Mouse (Mus musculus): Measurements from ENCODE around the gene Gm4131. TPM values are rescaled to one million over a fixed set of nuclear protein-coding genes. Genes with fewer than 3 reads are reported as not detected.

Gm4131 gene
- total and polyA plus RNA-seq, 2 experiments from 2014 or later, result not detected

DNA sequence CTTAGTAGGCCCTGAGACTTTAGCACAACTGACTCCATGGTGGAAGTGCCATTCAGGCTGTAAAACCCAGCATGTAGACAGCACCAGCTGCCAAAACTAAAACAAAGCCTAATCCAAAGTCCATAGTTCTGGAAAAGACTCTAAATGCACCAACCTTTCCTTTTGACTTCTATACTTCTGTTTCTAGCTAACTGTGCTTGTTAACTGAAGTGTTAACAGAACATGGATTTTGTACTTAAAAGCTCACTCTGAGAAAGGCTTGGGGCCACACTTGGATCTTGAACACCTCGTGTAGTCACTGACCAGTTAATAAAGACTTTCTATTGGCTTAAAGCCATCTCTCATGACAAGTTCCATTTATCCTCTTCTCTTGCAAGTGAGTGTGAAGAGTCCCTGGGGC is 123.8 kb downstream of the Gm4131 start:
- Histone ChIP-seq H3K4me2 (ENCODE audit: low read depth, low read length) (no peak overlapping the region), H3K36me3 (replicated peaks; ENCODE audit: control insufficient read depth, insufficient read depth, low read length) (no peaks in the 10 kb centered on the region), H3K27ac (ENCODE audit: low read depth) (no peak overlapping the region), H3K4me1 (ENCODE audit: control insufficient read depth, insufficient read depth) (no peaks in the 10 kb centered on the region), H3K27me3 (ENCODE audit: control insufficient read depth, insufficient read depth, low read length) (no peaks in the 10 kb centered on the region), H3K4me3 (ENCODE audit: low read depth, low read length) (no peak overlapping the region), H3K9me3 (replicated peaks; ENCODE audit: control insufficient read depth, low read length) (no peaks in the 10 kb centered on the region), H3K9ac (replicated peaks; ENCODE audit: low read depth, low read length) (no peak overlapping the region)
- WGBS, result 55% methylated on average over 1 of the region's 1 CpGs
- ATAC-seq (ENCODE audit: insufficient read depth, low read depth) (no peak), DNase-seq (ENCODE audit: low spot score) (no peak)
- TF ChIP-seq CTCF (IDR thresholded peaks at IDR 0.05; ENCODE audit: low read depth) (no peak), EP300 (IDR thresholded peaks at IDR 0.05; ENCODE audit: low read depth) (no peak)

DNA sequence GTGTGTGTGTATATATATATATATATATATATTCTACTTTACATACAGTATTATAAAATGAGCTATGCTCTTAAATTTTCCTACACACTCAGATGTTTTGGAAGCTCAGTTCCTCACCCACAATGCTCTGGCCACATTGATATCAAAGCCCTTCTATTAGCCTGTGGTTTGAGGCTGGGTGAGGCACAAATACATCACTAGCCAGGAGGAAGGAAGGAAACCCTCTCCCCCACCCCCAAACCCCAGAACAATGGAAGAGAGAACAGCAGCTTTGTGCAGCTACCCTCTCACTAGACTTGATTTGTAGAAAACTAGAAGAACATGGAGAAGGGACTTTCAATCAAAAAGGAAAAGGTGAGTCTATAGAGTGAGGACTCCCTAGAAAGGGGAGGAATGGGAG is 126.7 kb downstream of the Gm4131 start:
- Histone ChIP-seq H3K4me1 (ENCODE audit: control insufficient read depth, insufficient read depth) (no peaks in the 10 kb centered on the region), H3K9me3 (replicated peaks; ENCODE audit: control insufficient read depth, low read length) (no peaks in the 10 kb centered on the region), H3K9ac (replicated peaks; ENCODE audit: low read depth, low read length) (no peak overlapping the region), H3K4me3 (ENCODE audit: low read depth, low read length) (no peak overlapping the region), H3K36me3 (replicated peaks; ENCODE audit: control insufficient read depth, insufficient read depth, low read length) (no peaks in the 10 kb centered on the region), H3K27me3 (ENCODE audit: control insufficient read depth, insufficient read depth, low read length) (no peaks in the 10 kb centered on the region), H3K27ac (ENCODE audit: low read depth) (peak overlapping the region; percentile 48; the same call in 1 of the 2 replicates), H3K4me2 (ENCODE audit: low read depth, low read length) (no peak overlapping the region)
- ATAC-seq (ENCODE audit: insufficient read depth, low read depth), result no peak
- TF ChIP-seq EP300 (IDR thresholded peaks at IDR 0.05; ENCODE audit: low read depth) (no peak), CTCF (IDR thresholded peaks at IDR 0.05; ENCODE audit: low read depth) (no peak)
- no peak for DNase-seq (ENCODE audit: low spot score)

DNA sequence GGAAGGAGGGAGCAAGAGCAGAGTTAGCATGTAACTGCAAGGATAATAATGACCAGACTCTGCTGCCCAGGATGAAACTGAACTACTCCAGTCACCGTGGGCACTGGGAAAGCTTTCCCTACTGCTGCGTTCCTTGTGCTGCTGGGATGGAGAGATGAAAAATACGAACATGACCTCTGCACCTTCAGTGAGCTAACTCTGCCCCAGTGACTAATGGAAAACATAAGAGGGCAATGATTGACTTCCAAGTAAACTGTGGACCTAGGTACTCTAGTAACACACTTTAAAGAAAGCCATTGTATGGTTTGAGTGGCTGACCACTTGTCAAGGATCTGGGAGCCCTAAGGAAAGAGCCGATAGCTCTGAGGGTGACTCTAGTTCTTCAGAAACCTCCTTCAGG is 128.5 kb downstream of the Gm4131 start:
- no peak for ATAC-seq (ENCODE audit: insufficient read depth, low read depth)
- Histone ChIP-seq H3K9ac (replicated peaks; ENCODE audit: low read depth, low read length) (no peak overlapping the region), H3K9me3 (replicated peaks; ENCODE audit: control insufficient read depth, low read length) (no peaks in the 10 kb centered on the region), H3K27me3 (ENCODE audit: control insufficient read depth, insufficient read depth, low read length) (no peaks in the 10 kb centered on the region), H3K36me3 (replicated peaks; ENCODE audit: control insufficient read depth, insufficient read depth, low read length) (no peaks in the 10 kb centered on the region), H3K4me2 (ENCODE audit: low read depth, low read length) (no peak overlapping the region), H3K27ac (ENCODE audit: low read depth) (no peak overlapping the region), H3K4me3 (ENCODE audit: low read depth, low read length) (no peak overlapping the region), H3K4me1 (ENCODE audit: control insufficient read depth, insufficient read depth) (no peaks in the 10 kb centered on the region)
- TF ChIP-seq CTCF (IDR thresholded peaks at IDR 0.05; ENCODE audit: low read depth), result no peak
- TF ChIP-seq EP300 (IDR thresholded peaks at IDR 0.05; ENCODE audit: low read depth), result no peak
- DNase-seq (ENCODE audit: low spot score), result no peak
- WGBS, result 90% methylated on average over 4 of the region's 4 CpGs

DNA sequence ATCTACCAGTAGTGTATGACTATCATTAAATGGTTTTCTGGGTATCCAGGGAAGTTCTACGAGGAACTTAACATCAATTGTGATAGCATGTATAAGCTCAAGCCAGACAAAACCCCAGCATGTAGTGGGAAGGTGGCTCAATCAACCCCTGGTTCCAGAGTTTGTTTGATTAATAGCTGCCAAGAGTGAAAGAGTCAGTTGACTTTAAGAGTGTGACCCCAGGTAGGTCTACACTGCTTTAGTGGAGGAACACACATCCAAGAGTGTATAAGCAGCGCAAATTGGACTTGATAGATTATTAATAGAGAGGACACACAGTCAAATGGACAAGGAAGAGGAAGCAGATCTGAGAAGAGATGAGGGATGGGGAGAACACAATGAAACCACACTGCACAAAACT is 128.9 kb downstream of the Gm4131 start:
- Histone ChIP-seq H3K4me2 (ENCODE audit: low read depth, low read length) (no peak overlapping the region), H3K9ac (replicated peaks; ENCODE audit: low read depth, low read length) (no peak overlapping the region), H3K27me3 (ENCODE audit: control insufficient read depth, insufficient read depth, low read length) (no peaks in the 10 kb centered on the region), H3K4me1 (ENCODE audit: control insufficient read depth, insufficient read depth) (no peaks in the 10 kb centered on the region), H3K9me3 (replicated peaks; ENCODE audit: control insufficient read depth, low read length) (no peaks in the 10 kb centered on the region), H3K27ac (ENCODE audit: low read depth) (no peak overlapping the region), H3K4me3 (ENCODE audit: low read depth, low read length) (no peak overlapping the region), H3K36me3 (replicated peaks; ENCODE audit: control insufficient read depth, insufficient read depth, low read length) (no peaks in the 10 kb centered on the region)
- WGBS, result 83% methylated on average over 2 of the region's 2 CpGs
- ATAC-seq (ENCODE audit: insufficient read depth, low read depth) (no peak), DNase-seq (ENCODE audit: low spot score) (no peak)
- TF ChIP-seq CTCF (IDR thresholded peaks at IDR 0.05; ENCODE audit: low read depth), result no peak
- TF ChIP-seq EP300 (IDR thresholded peaks at IDR 0.05; ENCODE audit: low read depth), result no peak

DNA sequence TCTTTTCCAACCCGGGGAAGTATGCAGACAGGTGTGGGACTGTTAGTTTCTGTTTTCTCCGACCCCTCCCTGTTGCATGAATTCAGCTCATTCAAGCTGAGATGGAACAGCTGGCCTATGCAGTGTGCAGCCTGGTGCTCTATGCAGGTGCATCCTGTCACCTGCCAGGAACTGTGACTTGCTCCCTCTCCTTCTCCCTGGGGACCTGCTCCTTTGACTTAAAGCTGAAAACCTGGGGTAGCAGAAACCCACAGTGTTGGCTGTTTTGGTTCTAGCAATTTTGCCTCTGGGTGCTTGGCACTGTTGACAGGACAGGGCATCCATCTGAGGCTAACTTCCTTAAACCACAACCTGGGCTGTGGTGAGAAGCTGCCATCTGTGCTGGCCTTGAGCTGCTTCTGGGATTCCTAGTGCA is 141.4 kb downstream of the Gm4131 start:
- no peak for TF ChIP-seq CTCF (IDR thresholded peaks at IDR 0.05; ENCODE audit: low read depth)
- no peak for TF ChIP-seq EP300 (IDR thresholded peaks at IDR 0.05; ENCODE audit: low read depth)
- no peak overlapping the region for H3K4me2 ChIP-seq (ENCODE audit: low read depth, low read length)
- ATAC-seq (ENCODE audit: insufficient read depth, low read depth) (no peak), DNase-seq (ENCODE audit: low spot score) (no peak)
- H3K4me3 ChIP-seq (ENCODE audit: low read depth, low read length), result no peak overlapping the region
- H3K9me3 ChIP-seq (replicated peaks; ENCODE audit: control insufficient read depth, low read length), result no peaks in the 10 kb centered on the region
- no peaks in the 10 kb centered on the region for H3K27me3 ChIP-seq (ENCODE audit: control insufficient read depth, insufficient read depth, low read length)
- H3K27ac ChIP-seq (ENCODE audit: low read depth), result no peak overlapping the region
- 61% methylated on average over 2 of the region's 2 CpGs for WGBS
- H3K36me3 ChIP-seq (replicated peaks; ENCODE audit: control insufficient read depth, insufficient read depth, low read length), result no peaks in the 10 kb centered on the region
- no peaks in the 10 kb centered on the region for H3K4me1 ChIP-seq (ENCODE audit: control insufficient read depth, insufficient read depth)
- no peak overlapping the region for H3K9ac ChIP-seq (replicated peaks; ENCODE audit: low read depth, low read length)

DNA sequence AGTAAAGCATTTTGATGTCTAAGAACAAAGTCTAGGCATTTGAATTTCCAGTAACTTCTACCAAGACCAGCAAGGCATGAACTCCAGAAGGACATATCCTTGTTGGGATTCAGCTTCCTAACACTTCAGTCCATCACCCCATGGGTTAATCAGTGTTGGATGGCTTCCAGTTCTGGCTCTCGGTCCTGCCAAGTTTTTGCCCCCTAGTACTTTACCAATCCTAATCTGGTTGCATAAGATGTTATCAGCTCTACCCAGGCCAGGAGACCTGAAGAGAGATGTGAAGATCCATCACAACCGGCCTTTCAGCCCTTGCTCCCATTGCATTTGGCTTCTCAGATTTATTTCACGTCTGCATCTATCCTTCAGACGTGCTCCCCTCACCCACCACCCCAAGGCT is 144.5 kb downstream of the Gm4131 start:
- Histone ChIP-seq H3K27me3 (ENCODE audit: control insufficient read depth, insufficient read depth, low read length) (no peaks in the 10 kb centered on the region), H3K4me1 (ENCODE audit: control insufficient read depth, insufficient read depth) (peaks cover 5% of the 10 kb centered on the region; the same call in 1 of the 2 replicates), H3K4me2 (ENCODE audit: low read depth, low read length) (no peak overlapping the region), H3K9me3 (replicated peaks; ENCODE audit: control insufficient read depth, low read length) (no peaks in the 10 kb centered on the region), H3K27ac (ENCODE audit: low read depth) (no peak overlapping the region), H3K36me3 (replicated peaks; ENCODE audit: control insufficient read depth, insufficient read depth, low read length) (no peaks in the 10 kb centered on the region), H3K4me3 (ENCODE audit: low read depth, low read length) (no peak overlapping the region), H3K9ac (replicated peaks; ENCODE audit: low read depth, low read length) (no peak overlapping the region)
- DNase-seq (ENCODE audit: low spot score) (no peak), ATAC-seq (ENCODE audit: insufficient read depth, low read depth) (no peak)
- WGBS, result 60% methylated on average over 4 of the region's 4 CpGs
- no peak for TF ChIP-seq EP300 (IDR thresholded peaks at IDR 0.05; ENCODE audit: low read depth)
- no peak for TF ChIP-seq CTCF (IDR thresholded peaks at IDR 0.05; ENCODE audit: low read depth)

All from heart, postnatal 0 days (tissue).